Mouse (Mus musculus) stomach, embryonic 16.5 days (tissue): ENCODE data around the gene Syne1. TPM values are rescaled to one million over a fixed set of nuclear protein-coding genes. Genes with fewer than 3 reads are reported as not detected.
"Not testable (repeated sequence)": the region's sequence is repeated elsewhere in the genome, so short reads cannot be mapped to it uniquely, and the experiment has no call there.

Source experiments
- ATAC-seq: fragments of 200-750 bp; cut with Nextera tagmentation; 2 replicates; pipeline ENCODE4 v1.8.0; 2017; ENCODE audit warnings: moderate number of reproducible peaks, moderate TSS enrichment; ENCODE audit not compliant: insufficient read depth, low FRiP score
- H3K27ac ChIP-seq: fragments of 300-500 bp; sonication (generic); 2 replicates; pipeline ENCODE4 v1.5.1; 2014; ENCODE audit warnings: low read length
- H3K27me3 ChIP-seq: fragments of 300-500 bp; sonication (generic); 2 replicates; pipeline ENCODE4 v1.6.1; 2014; ENCODE audit warnings: low read length, control low read depth, mixed read lengths; ENCODE audit not compliant: control insufficient read depth, insufficient read depth
- H3K36me3 ChIP-seq: fragments of 300-500 bp; sonication (generic); 2 replicates; pipeline ENCODE4 v1.6.1; 2014; ENCODE audit warnings: low read length; ENCODE audit not compliant: control insufficient read depth, insufficient read depth
- H3K4me1 ChIP-seq: fragments of 300-500 bp; sonication (generic); 2 replicates; pipeline ENCODE4 v1.6.1; 2014; ENCODE audit warnings: low read length, control low read depth, mixed read lengths; ENCODE audit not compliant: control insufficient read depth, insufficient read depth
- H3K4me2 ChIP-seq: fragments of 300-500 bp; sonication (generic); 2 replicates; pipeline ENCODE4 v1.6.1; 2014; ENCODE audit warnings: low read depth, low read length, mixed read lengths
- H3K4me3 ChIP-seq: fragments of 300-500 bp; sonication (generic); replicated peaks from 2 replicates; pipeline ENCODE4 v1.5.1; 2014; ENCODE audit warnings: mild to moderate bottlenecking, low read length
- H3K9ac ChIP-seq: fragments of 300-500 bp; sonication (generic); 2 replicates; pipeline ENCODE4 v1.6.1; 2014; ENCODE audit warnings: low read length
- H3K9me3 ChIP-seq: fragments of 300-500 bp; sonication (generic); replicated peaks from 2 replicates; pipeline ENCODE4 v1.6.1; 2016; ENCODE audit warnings: low read length, control low read depth; ENCODE audit not compliant: control insufficient read depth
- WGBS: fragments of 180-500 bp; shearing (Covaris S2); extraction: QIAGEN DNeasy Blood & Tissue Kit; methylation state at CpG from one replicate; pipeline ENCODE4 v1.1.7; 2014; 5-methylcytosine and 5-hydroxymethylcytosine counted together
- polyA plus RNA-seq: library from polyadenylated mRNA; unstranded; fragments of >200 nt; fragmentation: Nextera tagmentation; extraction: Ambion mirVana; gene quantifications from 2 replicates; pipeline ENCODE4 v1.2.1, GENCODE M21; 2015

Syne1 gene
- polyA plus RNA-seq, 1 experiment from 2014 or later, result 9.4 TPM

DNA sequence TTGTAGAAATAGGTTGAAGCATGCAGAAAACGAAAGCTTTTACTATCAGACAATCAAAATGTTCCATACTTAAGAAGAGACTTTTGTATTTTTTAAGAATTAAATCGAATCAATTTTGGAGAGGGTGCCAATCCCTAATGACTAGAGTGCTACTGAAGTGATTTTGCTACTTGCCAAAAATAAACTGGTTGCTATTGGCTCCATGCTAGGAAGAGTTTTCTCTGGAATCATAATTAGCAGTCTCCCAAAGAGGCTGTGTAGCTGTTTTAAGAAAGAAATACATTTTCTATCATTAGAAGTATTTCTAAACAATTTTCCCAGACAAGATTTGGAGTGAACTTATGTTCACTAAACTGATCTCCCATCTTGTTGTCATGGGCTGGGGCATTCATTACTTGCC, 43.8 kb downstream of the Syne1 start:
- Histone ChIP-seq H3K4me2 (no peak overlapping the region), H3K27me3 (no peaks in the 10 kb centered on the region), H3K4me3 (no peak overlapping the region), H3K27ac (no peak overlapping the region), H3K36me3 (no peaks in the 10 kb centered on the region), H3K9ac (no peak overlapping the region), H3K9me3 (no peaks in the 10 kb centered on the region), H3K4me1 (no peaks in the 10 kb centered on the region)
- WGBS, result 78% methylated on average over 2 of the region's 2 CpGs
- no peak for ATAC-seq

DNA sequence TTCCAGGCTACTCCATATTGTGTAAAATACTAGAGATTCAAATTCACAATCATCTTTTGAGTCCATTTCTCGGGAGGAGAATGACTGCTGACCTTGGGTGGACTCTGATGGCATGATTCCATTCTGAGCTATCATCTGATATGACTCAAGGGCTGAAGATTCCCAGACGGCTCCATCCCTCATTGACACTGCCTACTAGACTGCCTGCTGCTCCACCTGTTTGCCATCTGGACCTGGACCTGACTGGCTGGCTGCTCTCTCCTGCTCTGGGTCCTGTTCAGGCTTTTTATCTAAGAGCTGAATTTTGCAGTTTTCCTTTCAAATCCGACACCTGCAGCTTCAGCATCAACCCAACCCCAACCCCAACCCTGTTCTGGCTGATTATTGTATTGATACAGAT, 46.5 kb downstream of the Syne1 start:
- no peak overlapping the region for H3K4me3 ChIP-seq
- H3K9me3 ChIP-seq, result no peaks in the 10 kb centered on the region
- H3K4me1 ChIP-seq, result no peaks in the 10 kb centered on the region
- 66% methylated on average over 3 of the region's 3 CpGs for WGBS
- ATAC-seq, result no peak
- H3K36me3 ChIP-seq, result no peaks in the 10 kb centered on the region
- no peak overlapping the region for H3K9ac ChIP-seq
- H3K4me2 ChIP-seq, result no peak overlapping the region
- no peaks in the 10 kb centered on the region for H3K27me3 ChIP-seq
- no peak overlapping the region for H3K27ac ChIP-seq

DNA sequence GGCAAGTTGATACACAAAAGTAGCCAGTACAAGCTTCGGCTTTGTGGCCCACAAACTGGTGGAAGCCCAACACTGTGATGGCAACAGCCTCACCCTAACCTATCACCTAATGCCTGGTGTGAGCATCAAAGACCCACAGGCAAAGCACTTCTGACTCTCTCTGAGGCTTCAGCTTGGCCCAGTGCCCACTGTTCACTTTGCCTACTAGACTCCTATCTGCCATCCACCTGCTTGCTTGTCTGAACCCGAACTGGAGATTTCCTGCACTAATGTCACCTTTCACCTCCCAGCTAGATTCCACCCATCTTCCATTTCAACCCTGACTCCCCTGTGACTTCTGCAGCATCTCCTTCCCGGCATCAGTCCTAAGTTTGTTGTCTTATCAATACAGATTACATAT, 47.4 kb downstream of the Syne1 start:
- H3K4me3 ChIP-seq, result no peak overlapping the region
- H3K9ac ChIP-seq, result no peak overlapping the region
- H3K4me1 ChIP-seq, result no peaks in the 10 kb centered on the region
- WGBS, result 78% methylated on average over 3 of the region's 3 CpGs
- H3K9me3 ChIP-seq, result no peaks in the 10 kb centered on the region
- no peak for ATAC-seq
- H3K36me3 ChIP-seq, result no peaks in the 10 kb centered on the region
- H3K27me3 ChIP-seq, result no peaks in the 10 kb centered on the region
- H3K27ac ChIP-seq, result no peak overlapping the region
- no peak overlapping the region for H3K4me2 ChIP-seq

- not testable (repeated sequence) for ATAC-seq, H3K4me3 ChIP-seq, H3K4me2 ChIP-seq, H3K36me3 ChIP-seq, H3K27ac ChIP-seq, H3K9me3 ChIP-seq, H3K27me3 ChIP-seq, H3K9ac ChIP-seq, H3K4me1 ChIP-seq
- 71% methylated on average over 6 of the region's 6 CpGs for WGBS
Observed at GRCm38 (mm10) chr10:5499684-5500369, 51.5 kb downstream of the Syne1 start.

DNA sequence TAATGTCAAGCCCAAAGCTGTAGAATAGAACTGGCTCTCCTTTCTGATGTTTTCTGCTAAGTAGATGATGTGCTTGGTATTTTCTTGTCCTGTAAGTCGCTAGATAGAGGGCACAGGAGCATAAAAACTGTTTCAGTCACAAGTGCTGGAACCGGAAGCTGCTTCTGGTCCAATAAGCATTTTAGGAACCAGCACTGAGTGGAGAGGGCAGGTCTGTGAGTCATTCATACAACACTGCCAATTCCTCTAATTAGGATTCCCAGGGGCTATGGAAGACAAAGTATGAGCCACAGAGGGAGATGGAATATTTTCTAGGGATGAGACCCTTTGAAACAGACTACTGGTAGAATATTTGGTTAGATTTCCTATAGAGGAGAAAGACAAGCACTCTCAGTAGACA, 53.4 kb downstream of the Syne1 start:
- Histone ChIP-seq H3K4me1 (no peaks in the 10 kb centered on the region), H3K27ac (no peak overlapping the region), H3K9ac (no peak overlapping the region), H3K4me2 (no peak overlapping the region), H3K4me3 (no peak overlapping the region), H3K27me3 (no peaks in the 10 kb centered on the region), H3K36me3 (no peaks in the 10 kb centered on the region), H3K9me3 (no peaks in the 10 kb centered on the region)
- 69% methylated on average over 2 of the region's 2 CpGs for WGBS
- no peak for ATAC-seq

- WGBS, result 83% methylated on average over 9 of the region's 9 CpGs
- Histone ChIP-seq H3K4me1 (no peaks in the 10 kb centered on the region), H3K9me3 (no peaks in the 10 kb centered on the region), H3K27me3 (no peaks in the 10 kb centered on the region), H3K27ac (no peak overlapping the region), H3K36me3 (no peaks in the 10 kb centered on the region), H3K4me2 (no peak overlapping the region), H3K4me3 (no peak overlapping the region), H3K9ac (no peak overlapping the region)
- ATAC-seq, result no peak
Observed at GRCm38 (mm10) chr10:5491050-5491449, 60.2 kb downstream of the Syne1 start.

- WGBS, result 62% methylated on average over 6 of the region's 6 CpGs
- H3K27me3 ChIP-seq, result no peaks in the 10 kb centered on the region
- H3K27ac ChIP-seq, result no peak overlapping the region
- no peaks in the 10 kb centered on the region for H3K36me3 ChIP-seq
- no peaks in the 10 kb centered on the region for H3K4me1 ChIP-seq
- no peaks in the 10 kb centered on the region for H3K9me3 ChIP-seq
- no peak overlapping the region for H3K4me3 ChIP-seq
- no peak overlapping the region for H3K9ac ChIP-seq
- no peak for ATAC-seq
- no peak overlapping the region for H3K4me2 ChIP-seq
Observed at GRCm38 (mm10) chr10:5490029-5490428, 61.3 kb downstream of the Syne1 start.

DNA sequence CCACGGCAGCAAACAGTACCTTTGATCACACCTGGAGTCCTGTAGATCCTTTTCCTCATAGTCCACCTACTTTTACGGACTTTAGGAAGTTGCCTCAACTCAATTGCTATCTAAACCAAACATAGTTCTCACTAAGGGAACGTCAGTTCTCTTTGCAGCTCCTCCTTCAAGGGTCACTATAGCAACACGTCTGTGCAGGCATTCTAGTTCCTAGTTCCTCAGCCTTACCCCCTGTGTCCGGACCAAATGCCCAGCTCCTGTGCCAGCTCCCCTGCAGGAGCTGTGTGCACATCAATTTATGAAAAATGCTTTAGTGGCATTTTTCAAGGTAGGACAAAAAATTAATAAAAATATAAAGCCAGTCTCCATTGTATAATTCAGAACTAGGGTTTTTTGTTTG, 63.2 kb downstream of the Syne1 start:
- WGBS, result 28% methylated on average over 5 of the region's 5 CpGs
- Histone ChIP-seq H3K27me3 (no peaks in the 10 kb centered on the region), H3K36me3 (no peaks in the 10 kb centered on the region), H3K4me3 (no peak overlapping the region), H3K9ac (no peak overlapping the region), H3K27ac (no peak overlapping the region), H3K9me3 (no peaks in the 10 kb centered on the region), H3K4me2 (no peak overlapping the region), H3K4me1 (no peaks in the 10 kb centered on the region)
- ATAC-seq, result no peak

DNA sequence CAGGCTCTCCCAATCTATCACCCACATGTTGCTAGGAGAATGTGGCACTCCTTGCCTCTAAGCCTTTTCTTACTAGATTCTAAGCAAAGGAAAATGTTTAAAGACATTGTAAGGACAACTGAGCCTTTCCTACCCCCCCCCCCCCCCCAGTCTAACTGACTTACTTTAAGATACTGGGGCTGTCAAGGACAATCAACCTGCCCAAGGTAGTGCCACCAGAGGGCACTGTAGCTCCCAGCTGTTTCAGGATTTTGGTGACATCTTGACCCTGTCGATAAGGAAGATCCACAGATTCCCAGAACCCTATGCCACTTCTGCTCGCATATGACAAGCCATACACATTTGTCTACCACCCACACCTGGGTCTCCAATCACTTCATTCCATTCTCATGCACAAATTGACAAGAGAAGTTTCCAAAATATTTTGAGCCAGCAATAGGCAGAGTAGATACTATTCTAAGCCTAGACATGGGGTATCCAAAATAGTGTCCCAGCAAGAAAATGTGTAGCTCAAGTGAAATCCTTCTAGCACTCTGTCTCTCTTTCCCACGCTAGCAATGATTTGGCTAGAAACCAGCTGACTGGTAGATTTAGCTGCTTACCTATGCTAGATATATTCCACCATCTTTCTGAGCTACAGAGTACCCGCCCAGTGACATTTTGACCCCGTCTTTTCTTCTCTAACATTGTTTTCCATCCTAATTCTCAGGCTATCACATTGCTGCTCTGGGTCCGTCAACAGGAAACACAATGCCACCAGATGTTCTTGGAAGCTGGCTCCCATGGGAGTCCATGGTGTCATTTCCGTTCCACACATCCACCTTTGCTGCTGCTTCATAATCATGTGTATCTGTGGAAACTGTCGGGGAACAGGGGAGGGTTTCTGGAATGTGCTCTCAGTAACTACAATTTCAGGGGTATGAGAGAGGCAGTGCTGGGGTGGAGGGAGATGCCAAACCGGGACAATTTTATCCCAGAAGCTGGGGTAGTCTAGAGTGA, 70.4 kb downstream of the Syne1 start:
- Histone ChIP-seq H3K4me1 (no peaks in the 10 kb centered on the region), H3K4me2 (no peak overlapping the region)
- ATAC-seq, result no peak

More for the DNA sequence above, 70.4 kb downstream of the Syne1 start:
- H3K9ac ChIP-seq, result no peak overlapping the region
- H3K27ac ChIP-seq, result no peak overlapping the region
- H3K9me3 ChIP-seq, result no peaks in the 10 kb centered on the region
- 72% methylated on average over 9 of the region's 9 CpGs for WGBS
- H3K36me3 ChIP-seq, result no peaks in the 10 kb centered on the region
- H3K27me3 ChIP-seq, result no peaks in the 10 kb centered on the region
- no peak overlapping the region for H3K4me3 ChIP-seq
